Mouse (Mus musculus): ENCODE measurements around the gene Rpl36.
"Not testable (repeated sequence)": the region's sequence is repeated elsewhere in the genome, so short reads cannot be mapped to it uniquely, and the experiment has no call there.

The Rpl36 gene

DNA sequence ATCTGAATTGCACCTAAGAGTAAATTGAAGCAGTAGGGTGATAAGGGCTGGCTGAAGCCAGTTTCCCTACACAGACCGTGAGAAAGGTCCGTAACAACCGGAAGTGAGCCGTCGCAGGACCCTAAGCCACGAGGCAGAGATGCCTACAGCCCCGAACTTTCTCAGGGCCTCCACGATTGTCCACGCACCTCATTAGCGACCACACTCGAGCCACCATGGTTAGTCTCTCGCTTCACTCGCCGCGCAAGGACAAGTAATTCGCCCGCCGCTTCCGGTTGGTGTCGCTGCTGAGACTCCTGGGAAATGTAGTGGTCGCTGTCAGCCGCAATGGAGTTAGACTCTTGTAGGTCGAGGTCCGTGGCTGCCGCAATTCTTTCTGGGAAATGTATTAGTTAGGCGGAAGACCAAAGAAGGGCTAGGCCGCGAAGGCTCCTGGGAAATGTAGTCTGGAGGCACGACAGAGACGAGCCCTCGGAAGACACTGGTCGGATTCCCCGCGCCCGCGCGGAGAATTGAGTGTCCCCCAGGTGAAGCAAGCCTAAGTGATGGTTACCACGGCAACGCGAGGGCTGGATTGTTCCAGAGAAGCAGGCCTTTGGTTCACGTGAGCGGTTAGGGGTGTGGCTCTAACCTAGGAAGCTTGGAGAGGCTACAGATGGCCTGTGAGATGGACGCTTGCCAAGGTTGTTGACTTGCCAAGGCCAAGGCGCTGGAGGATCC is 3.6 kb upstream of the Rpl36 start, which contains the start of gene 2410015M20Rik:
Gene 2410015M20Rik (minus strand): TSS at position 320 of the 720 bp plus-strand sequence.
- peak; percentile 98 for DNase-seq

DNA sequence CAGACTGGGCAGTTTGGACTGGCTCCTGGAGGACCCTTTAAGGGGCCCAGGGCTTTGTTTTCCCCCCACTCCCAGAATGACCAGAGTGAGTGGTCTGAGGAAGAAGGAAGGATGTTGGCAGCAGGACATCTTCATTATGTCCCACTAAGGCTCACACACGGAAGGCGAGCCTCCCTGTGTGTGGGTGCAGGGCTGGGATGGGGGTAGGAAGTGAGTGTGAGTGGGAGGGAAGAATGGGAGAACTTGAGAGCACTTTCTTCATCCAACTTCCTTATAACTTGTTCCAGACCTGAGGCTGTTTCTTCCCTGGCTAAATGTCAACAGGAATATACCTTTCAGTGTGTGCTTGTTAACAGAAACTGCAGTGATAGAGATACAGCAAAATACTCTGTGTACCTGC is 1.9 kb upstream of the Rpl36 start:
- DNase-seq = no peak

GRCm38 (mm10) chr17:56611861-56612564 is 1.2 kb upstream of the Rpl36 start:
- peak; percentile 49 to 54 for DNase-seq

DNA sequence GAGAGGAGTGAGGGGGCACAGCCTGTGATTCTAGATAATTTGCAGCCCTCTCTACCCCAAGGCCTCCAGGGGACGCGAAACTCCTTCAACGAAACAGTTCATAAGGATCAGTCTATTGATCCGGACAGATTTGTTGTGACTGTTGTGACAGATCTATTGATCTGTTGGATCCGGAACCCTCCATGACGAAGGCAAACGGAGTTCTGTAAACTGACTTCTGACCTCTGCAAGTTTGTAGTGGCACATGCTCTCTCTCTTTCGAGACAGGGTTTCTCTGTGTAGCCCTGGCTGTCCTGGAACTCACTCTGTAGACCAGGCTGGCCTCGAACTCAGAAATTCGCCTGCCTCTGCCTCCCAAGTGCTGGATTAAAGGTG is 664 bp upstream of the Rpl36 start:
- not testable (repeated sequence) for DNase-seq

DNA sequence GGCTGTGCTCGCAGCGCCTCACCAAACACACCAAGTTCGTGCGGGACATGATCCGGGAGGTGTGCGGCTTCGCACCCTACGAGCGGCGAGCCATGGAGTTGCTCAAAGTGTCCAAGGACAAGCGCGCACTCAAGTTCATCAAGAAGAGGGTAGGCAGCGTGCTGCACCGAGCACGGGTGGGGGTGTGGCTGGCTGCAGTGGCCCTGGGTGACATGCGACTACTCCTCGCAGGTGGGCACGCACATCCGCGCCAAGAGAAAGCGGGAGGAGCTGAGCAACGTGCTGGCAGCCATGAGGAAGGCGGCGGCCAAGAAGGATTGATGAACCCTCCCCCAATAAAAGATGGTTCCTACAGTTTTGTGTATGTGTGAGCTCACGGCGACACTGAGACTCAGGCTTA is 677 bp downstream of the Rpl36 start:
- not testable (repeated sequence) for DNase-seq

- no peak for DNase-seq
These were observed 1.3 kb downstream of the Rpl36 start for GRCm38 (mm10) chr17:56614391-56615135.

DNA sequence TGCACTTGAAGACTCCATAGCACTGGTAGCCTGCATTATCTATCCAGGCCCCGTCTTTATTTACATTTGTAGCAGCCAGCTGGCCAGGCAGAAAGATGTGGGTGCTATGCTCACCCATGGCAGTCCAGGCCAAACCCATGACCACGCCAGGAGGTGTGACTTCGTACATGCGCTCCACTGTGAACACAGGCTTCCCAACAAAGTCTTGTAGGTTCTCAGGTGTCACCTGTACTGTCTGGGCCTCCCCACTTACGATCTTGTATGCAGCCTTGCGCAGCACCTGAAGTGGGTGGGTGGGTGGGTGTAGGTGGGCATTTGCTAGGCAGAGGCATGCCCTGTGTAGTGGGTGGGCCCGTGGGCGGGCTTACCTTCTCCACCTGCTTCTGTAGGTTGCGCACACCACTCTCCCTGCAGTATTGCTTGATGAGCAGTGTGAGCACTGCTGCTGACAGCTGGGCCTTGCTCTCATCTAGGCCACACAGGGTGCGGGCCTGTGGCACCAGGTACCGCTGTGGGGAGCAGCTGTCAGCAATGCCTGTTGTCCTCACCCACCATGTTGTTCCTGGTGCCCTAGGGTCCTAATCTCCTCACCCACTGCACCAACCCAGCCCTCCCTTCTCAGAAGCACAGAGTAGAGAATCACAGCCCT is 2.0 kb downstream of the Rpl36 start:
- DNase-seq = no peak

- no peak for DNase-seq
These were observed 2.6 kb downstream of the Rpl36 start for GRCm38 (mm10) chr17:56615792-56616191.

DNA sequence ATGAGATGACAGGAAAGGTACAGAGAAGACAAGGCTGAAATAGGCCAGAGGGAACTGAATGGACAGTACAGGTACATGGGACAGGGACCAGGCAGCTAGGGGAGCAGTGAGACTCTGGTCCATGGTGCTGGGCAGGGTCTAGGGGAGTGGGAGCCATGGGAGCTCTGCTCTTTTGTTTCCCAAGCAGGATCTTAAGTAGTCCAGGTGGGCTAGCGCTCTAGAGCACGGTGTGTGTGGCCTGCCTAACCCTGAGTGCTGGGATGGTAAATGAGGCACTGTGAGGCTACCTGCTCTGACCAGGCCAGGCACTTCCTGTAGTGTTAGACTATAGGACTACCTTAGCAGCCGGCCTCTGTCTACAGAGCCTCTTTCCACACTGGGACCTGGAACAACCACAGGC is 3.5 kb downstream of the Rpl36 start:
- DNase-seq = no peak

DNA sequence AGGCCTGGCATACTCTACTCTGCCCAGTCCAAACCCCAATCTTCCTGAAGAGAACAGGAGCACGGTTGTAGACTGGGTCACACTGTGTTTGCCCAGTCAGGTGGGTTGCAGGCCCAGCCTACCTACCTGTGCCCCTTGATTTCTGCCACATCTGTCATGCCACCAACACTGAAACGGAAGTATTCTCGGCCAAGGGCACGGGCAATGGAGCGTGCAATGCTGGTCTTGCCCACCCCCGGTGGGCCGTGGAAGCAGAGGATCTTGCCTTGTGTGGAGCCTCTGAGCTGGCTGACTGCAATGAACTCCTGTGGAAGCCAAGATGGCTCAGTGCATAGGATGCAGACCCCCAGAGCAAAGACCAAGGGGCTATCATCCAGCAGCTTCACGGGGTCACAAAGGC is 4.4 kb downstream of the Rpl36 start:
- no peak for DNase-seq

GRCm38 (mm10) chr17:56625495-56625894 is 12.3 kb downstream of the Rpl36 start:
- no peak for DNase-seq

- DNase-seq = no peak
These were observed 13.0 kb downstream of the Rpl36 start for GRCm38 (mm10) chr17:56626260-56626659.

DNA sequence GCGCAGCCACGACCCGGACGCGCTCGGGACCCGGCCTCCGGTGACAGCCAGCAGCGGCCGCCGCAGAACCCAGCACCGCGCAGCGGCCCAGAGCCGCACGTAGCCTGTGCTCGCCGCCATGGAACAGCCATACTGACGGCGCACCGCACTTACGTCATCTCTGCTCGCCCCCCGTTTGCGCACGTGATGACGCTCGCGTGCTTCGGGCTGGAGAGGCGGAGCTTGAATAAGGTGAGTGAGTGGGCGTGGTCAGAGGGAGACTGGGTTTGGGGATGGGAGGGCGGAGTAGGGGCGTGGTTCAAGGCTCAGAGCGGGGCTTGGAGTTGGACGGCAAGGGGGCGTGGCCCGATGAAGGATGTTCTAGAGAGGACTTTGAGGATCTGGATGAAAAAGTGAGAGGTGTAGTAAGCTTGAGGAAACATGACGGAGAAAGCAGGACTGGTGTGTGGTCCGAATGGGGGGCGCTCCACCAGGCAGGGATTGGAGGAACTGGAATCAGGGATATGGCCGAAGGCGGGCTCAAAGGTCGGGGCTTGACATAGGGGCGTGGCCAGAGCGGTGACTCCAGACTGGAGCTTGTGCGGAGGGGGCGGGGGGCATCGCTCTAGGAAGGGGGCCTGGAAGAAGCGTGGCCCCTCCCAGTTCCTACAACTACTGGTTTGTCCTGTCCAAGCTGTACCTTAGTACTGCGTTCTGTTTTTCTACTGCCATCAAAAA is 13.7 kb downstream of the Rpl36 start, which contains the start of gene Lonp1:
Gene Lonp1 (minus strand): TSS at position 134 of the 717 bp plus-strand sequence.
- peak; percentile 98 for DNase-seq

- peak; percentile 64 to 74 for DNase-seq
These were observed 14.5 kb downstream of the Rpl36 start, which contains the start of gene Catsperd for GRCm38 (mm10) chr17:56627530-56628277. Catsperd (plus strand) TSS chr17:56628143.

- DNase-seq = not testable (repeated sequence)
These were observed 16.9 kb downstream of the Rpl36 start for GRCm38 (mm10) chr17:56629800-56630781.

DNA sequence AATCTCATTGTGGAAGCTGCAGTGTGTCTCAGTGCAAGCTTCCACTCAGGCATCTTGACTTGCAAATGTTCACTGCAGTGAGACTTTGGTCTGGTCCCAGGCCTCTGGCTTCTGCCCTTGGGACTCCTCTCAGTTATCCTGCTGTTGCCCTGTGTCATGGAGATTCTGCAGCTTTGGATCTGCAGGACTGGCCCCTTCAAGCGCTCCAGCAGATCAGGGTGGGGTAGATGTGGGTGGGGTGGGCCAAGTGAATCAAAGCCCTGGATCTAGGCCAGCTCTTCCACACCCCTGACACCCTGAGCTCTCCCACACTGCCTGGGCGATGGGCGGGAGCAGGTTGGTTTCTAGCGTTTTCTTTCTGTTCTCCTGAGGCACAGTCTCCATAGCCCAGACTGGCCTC is 18.6 kb downstream of the Rpl36 start:
- no peak for DNase-seq

GRCm38 (mm10) chr17:56634023-56634422 is 20.8 kb downstream of the Rpl36 start:
- DNase-seq = no peak

- DNase-seq = no peak
These were observed 30.0 kb downstream of the Rpl36 start for GRCm38 (mm10) chr17:56643237-56643636.

DNA sequence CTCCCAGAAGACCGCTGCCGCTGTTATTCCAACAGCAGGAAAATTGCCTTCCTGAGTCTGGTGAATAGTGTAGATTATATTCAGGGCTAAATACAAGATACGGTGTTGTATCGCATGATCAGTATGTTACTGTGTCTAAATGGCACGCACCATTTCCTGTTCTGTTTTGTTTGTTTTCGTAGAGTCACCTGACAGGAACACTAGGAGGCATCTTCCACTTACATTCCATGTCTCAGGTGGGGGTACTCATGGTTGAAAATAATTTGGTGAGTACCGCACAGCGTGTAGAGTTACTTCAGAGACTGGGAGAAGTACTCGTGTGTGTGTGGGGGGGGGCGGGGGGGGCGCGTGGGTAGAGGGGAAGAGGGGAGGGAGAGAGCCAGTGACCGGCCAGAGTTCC is 34.3 kb downstream of the Rpl36 start:
- no peak for DNase-seq

DNA sequence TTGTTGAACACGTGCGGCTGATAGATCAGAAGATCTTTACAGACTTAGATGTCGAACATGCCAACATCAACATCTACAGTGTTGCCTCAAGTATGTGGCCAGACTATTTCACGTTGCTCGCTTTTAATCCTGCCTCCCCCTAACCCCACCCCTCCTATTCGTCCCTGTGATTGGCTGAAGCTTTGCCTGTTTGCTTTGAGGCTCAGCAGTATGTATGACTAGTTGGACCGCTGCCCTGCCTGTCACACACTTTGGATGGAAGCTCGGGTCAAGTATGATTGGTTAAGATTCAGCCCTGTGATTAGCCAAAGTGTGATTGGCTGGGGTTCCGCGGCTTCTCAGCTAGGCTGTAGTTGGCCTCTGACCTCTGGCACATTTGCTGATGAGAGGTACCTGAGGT is 38.6 kb downstream of the Rpl36 start:
- DNase-seq = peak; percentile 21 to 64
